ENCODE assay signal across 21 mouse cellular contexts in the genomic region with DNA sequence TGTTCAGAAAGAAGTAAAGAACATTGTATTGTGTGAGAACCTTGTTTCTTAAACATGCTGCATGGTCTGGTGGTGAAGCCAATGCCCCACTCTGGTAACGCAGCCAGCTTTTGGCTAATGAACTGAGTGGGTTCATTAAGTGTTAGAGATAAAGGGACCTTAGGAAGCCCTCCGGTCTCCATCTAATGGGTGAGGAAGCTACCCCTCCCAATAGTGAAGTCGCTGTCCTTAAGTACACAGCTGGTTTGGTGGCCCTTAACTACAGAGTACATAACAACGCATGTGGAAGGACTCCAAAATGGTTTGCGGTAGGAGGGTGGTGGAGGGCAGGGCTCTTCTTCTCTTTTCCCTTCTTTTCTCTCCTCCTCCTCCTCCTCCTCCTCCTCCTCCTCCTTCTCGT. TPM values are rescaled to one million over a fixed set of nuclear protein-coding genes. Genes with fewer than 3 reads are reported as not detected.
DNase-seq lines count a peak whose midpoint lies in the region; ATAC-seq and TF ChIP-seq lines count a peak whose summit lies in the region.
"Had no signal": no experiment of that assay in that cellular context is flagged by ENCODE, and none has a peak within 500 bp of the region (broad histone marks: within the 10 kb centered on the region; RNA-seq: fewer than 3 reads in every experiment).

No protein-coding gene starts in this region.

- ATAC-seq in Patski, result peak; percentile 9
- ATAC-seq: CD4-positive, CD25-positive, alpha-beta regulatory T cell, adult 4 months; forebrain, embryonic 14.5 days; forebrain, embryonic 16.5 days had no signal

- H3K27me3 ChIP-seq in Patski, result peaks cover 6% of the 10 kb centered on the region

- in situ Hi-C loops in Patski (cut with MboI; ENCODE audit: low pct_unique_long_range_greater_than_20kb), result loop anchor here (5.0 kb wide), 1 partner anchor 521 kb away; no protein-coding TSS in a partner anchor

- TF ChIP-seq CTCF in Patski (IDR thresholded peaks at IDR 0.05), result no peak

- POLR2A ChIA-PET in Patski (lab: Charles Lee), result no interaction called here

- DNase-seq in 3T3-L1 (ENCODE audit: low read depth, low spot score) (peak; percentile 44), MN1 (ENCODE audit: low spot score) (peak; percentile 11), Patski (ENCODE audit: low read depth, low spot score) (no peak), ZHBTc4 (ENCODE audit: low read depth, low spot score) (peak; percentile 50)
- no peak for DNase-seq in cerebellum, postnatal 25 days
- no peak for DNase-seq in embryo, embryonic 9.5 days (ENCODE audit: extremely low spot score)
- DNase-seq in layer of hippocampus, adult 11-12 months (ENCODE audit: low spot score), result no peak
- DNase-seq: adrenal gland, adult 2 months; adrenal gland, postnatal 10 days; adrenal gland, postnatal 25 days; B cell, adult 2 months; cerebellum, adult 11 months; cerebellum, adult 18-20 months; cerebellum, adult 8-10 months; cerebellum, adult 9-11 months; cerebellum, postnatal 14 days had no signal

- CTCF ChIA-PET in Patski (lab: Charles Lee), result no interaction called here

RNA-seq across cellular contexts. Expression of a gene that starts 24.5 kb away (rescaled TPM):
- polyA plus RNA-seq in Patski (2021), result 1.5 TPM
- polyA plus RNA-seq: adrenal gland, adult 2 months; erythroblast, embryonic 14.5 days; G1E had no signal

RNA-seq across cellular contexts. Expression of a gene that starts 50.2 kb away (rescaled TPM):
- not detected for polyA plus RNA-seq in Patski (2021)
- polyA plus RNA-seq: CD4-positive, CD25-positive, alpha-beta regulatory T cell, adult 4 months; erythroblast, embryonic 14.5 days; G1E had no signal

Comparison
In these comparisons a context has a peak if more than half of its experiments do, and no peak if none do; other contexts are left out.
1. DNase-seq: peak in 3T3-L1 (single experiment), MN1 (single experiment) and ZHBTc4 (single experiment); none in Patski (single experiment), cerebellum, postnatal 25 days (0 of 2), embryo, embryonic 9.5 days (single experiment) and layer of hippocampus, adult 11-12 months (single experiment).